Mouse (Mus musculus): ENCODE measurements at regions not wholly inside any gene's neighbourhood (a gene's known extent, or its start where the extent isn't known, plus 50 kb on each side); places are given as distances from the start of the nearest gene placed in this dataset.

DNA sequence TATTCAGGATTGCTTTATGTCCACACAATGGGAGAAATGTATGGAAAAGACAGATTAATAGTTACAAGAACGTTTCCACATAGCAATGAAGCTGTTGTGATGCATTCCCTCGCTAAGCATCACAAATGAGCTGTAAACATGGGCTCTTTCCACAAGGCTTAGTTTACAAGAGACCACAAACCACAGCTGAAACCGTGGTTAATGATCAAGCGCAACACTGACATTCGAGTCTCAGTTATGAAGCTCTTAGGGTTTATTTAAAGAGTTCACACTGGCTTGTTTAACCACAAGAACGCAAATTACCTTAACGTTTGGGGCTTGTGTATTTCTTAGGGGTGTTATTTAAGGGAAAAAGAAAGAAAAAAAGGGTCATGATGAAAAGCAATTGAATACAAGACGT is 727.3 kb upstream of the Frg1 start:
- DNase-seq = no peak

DNA sequence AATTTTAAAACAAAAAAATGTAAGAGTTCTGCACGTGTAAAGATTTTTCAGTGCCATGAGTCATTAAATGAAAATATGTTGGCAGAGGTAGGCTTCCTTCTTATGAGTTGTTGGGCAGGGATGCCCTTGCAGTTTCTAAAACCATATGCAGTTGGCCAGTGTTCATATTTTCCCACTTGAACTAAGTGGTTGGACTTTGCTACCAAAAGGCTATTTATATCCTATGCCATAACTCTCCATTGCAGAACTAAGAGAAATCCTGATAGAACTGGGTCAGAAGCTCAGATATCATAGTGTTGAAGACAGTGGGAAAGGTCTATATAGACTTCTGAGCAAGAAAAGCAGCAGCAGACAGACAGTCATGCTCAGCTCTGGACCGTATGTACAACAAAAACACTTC is 690.7 kb upstream of the Frg1 start:
- DNase-seq = no peak

DNA sequence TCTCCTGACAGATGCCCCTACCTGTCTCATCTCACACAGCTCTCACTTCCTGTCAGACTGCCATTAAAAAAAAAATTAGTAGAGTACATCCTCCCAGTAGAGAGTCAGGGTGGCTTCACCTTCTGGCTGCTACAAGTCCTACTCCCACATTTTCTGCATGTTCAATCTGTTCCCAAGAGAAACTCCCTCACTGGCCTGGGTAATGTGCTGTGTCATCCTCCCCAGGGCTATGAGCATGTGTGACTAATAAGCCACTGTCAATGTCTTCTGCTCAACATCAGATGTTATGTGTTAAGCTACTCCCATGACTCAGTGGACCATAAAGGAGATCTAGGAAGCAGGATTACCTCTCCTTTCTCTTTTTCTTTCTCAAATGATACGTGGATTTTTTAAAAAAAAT is 652.4 kb upstream of the Frg1 start:
- no peak for DNase-seq

DNA sequence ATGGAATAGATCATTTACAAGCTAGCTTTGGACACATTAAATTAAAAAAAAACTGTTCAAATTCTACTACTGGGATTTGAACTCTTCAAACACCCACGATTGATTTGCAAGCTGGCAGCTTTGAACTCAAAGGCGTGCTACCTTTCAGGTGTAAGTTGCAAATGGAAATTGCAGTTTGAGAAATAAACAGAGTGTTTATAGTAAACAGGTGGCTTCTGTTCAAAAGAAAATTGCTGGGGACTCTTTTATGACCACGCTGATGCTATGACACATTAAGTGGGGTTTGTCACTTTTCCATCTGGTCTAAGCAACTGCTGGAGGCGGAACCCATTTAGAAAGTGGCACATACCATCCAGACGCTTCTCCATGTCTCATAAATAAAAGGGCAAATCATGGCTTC is 626.7 kb upstream of the Frg1 start:
- no peak for DNase-seq

- DNase-seq = no peak
Observed at GRCm38 (mm10) chr8:42039245-42039644, 622.4 kb upstream of the Frg1 start.

DNA sequence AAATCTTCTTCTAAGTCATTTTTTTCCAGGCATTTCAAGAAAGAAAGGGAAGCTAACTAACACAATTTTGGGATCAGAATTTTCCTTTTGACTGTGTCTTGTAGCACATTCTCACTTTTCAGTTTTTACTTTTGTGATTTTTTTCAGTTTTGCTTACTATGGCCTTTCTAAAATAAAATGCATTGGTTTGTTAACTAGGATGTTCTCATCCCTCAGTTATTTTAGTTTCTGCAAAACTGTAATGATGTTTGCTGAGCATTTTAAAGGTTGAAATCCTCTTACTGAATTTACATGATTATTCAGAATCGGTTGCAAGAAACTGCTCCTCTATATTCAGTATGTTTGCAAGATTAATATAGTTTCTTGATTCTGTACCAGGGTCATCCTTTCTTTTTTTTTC is 610.1 kb upstream of the Frg1 start:
- no peak for DNase-seq

GRCm38 (mm10) chr8:42017786-42018185 is 600.9 kb upstream of the Frg1 start:
- DNase-seq = no peak

DNA sequence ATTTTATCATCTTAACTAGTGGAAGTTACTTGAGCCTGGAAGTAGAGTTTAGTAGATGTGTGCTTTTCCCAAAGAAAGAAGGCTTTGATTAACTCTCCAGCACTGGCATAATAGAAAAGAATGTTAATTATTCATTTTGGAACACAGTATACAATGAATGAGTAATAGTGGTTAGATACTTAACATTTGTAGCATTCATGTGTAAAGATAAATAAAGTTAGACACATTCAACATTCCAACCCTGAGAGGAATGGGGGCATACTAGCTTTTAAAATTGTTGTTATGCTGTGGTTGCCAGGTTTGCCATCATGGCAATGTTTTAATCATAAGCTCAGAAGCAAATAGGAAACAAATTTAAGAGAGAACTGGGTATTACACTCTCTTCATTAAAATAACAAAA is 586.3 kb upstream of the Frg1 start:
- DNase-seq = no peak

GRCm38 (mm10) chr8:41989040-41989501 is 572.2 kb upstream of the Frg1 start:
- DNase-seq = no peak

DNA sequence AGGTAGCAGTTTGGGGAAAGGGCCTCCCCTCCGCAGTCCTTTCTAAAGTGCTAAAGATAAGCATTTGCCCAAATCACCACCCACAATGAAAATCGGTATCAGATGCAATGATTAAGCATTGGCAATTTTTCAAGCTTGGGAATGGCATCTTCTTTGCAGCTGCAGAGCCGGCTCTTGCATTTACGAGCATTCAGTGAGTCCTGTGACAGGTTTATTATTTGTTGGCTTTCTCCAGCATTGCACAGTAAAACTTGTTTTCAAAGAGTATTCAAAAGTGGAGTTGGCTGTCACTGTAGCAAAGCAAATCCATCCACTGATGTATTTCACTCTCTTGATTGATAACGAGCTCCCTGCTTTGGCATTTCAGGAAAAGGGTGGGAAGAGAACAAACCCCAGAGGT is 571.3 kb upstream of the Frg1 start:
- no peak for DNase-seq

GRCm38 (mm10) chr8:41987417-41987816 is 570.5 kb upstream of the Frg1 start:
- no peak for DNase-seq

DNA sequence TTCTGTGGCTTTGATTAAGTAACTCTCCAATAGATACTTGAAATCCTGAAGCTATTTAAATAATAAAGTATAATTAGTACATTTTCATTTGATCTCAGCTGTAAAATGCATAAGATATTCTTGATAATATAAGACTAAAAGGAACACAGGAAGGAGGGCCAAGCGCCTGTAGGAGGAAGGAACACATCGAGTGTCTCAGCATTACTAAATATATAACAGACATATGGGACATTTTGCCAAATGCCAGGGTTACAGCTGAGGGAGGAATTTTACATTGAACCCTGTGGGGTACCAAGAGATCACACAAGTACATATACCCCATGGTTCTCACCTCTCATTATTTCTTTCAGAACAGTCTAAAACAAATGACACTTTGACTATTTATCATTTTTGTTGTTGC is 555.5 kb upstream of the Frg1 start:
- no peak for DNase-seq

GRCm38 (mm10) chr8:41970536-41970935 is 553.7 kb upstream of the Frg1 start:
- DNase-seq = no peak

- DNase-seq = no peak
Observed at GRCm38 (mm10) chr8:41969408-41969807, 552.5 kb upstream of the Frg1 start.

DNA sequence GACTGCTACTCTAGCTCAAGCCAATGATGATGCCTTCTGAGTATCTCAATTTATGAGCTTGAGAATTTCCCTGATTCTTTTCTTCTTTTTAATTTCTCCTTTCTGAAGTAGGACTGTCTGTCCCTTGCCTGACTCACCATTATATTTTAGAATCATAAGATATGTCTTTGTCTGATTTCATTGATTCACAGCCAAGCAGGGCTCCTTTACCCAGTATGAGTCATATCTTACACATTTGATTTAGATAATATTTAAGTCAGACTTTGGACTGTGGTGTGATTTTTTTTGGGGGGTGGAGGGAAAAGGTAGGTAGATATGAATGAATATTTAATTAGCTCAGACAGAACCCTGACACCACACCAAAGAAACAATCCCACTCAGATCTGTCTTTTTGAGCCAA is 547.2 kb upstream of the Frg1 start:
- no peak for DNase-seq

- no peak for DNase-seq
Observed at GRCm38 (mm10) chr8:41956878-41957277, 540.0 kb upstream of the Frg1 start.

DNA sequence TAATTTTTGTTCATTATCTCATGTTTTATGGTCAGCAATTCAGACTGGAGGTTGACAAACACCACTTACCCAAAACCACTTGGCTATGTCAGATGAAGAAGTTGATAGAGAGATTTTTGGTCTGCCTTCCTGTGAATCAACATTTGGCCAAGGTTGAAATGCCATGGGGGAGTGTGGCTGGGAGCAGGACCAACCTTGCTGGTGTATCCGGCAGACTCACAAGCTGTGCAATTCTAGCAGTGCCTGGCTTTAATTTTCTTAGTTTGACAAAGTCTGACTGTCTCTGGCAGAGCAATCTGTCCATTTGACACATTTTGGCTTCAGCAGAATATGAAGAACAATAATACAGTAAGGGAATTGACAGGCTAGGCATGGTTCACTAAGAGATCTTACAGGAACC is 533.9 kb upstream of the Frg1 start:
- no peak for DNase-seq

- DNase-seq = no peak
Observed at GRCm38 (mm10) chr8:41939298-41939697, 522.4 kb upstream of the Frg1 start.

GRCm38 (mm10) chr8:41921106-41921505 is 504.2 kb upstream of the Frg1 start:
- DNase-seq = no peak

GRCm38 (mm10) chr8:41920536-41920935 is 503.7 kb upstream of the Frg1 start:
- no peak for DNase-seq

DNA sequence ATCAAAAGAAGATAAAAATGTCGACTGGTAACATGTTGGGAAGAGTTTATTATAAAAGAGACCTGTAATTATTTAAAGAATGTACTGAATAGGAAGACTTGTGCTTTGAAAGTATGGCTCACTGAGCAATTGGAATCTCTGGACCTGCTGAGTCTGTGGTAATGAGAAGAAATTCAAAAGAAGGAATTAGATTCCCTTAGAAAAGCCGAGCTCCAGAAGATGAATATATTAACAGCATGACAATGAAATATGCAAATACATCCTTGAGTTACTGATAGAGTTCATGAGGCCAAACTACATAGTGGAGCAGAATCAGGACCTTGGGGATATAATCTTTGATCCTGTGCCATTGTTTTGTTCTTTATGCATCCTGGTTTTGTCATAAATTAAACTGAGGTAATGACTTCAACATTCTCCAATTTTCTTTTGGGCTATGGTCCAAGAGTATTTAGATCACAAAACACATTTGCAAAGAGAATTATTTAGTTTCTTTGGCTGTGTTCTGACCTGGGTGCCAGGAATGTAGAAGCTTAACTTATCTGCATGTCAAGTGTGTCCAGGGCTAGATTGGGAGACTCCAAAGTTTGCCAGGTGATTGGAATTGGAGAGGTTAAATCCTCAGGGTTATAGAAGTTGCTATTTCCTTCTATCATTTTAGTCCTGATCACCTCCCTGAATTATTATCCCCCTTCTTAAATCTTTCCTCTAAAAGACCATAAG is 461.3 kb upstream of the Frg1 start:
- no peak for DNase-seq

GRCm38 (mm10) chr8:41869681-41870356 is 452.9 kb upstream of the Frg1 start:
- DNase-seq = no peak

GRCm38 (mm10) chr8:41860918-41861317 is 444.0 kb upstream of the Frg1 start:
- DNase-seq = no peak

- no peak for DNase-seq
Observed at GRCm38 (mm10) chr8:41831713-41832112, 414.8 kb upstream of the Frg1 start.

GRCm38 (mm10) chr8:41830407-41830806 is 413.5 kb upstream of the Frg1 start:
- no peak for DNase-seq

Measured in thymus, postnatal 25 days (tissue).